Mouse (Mus musculus) MEL (cell line): Measurements from ENCODE around the gene Gorasp1.

Experiments
- BHLHE40 ChIP-seq: IDR thresholded peaks from 2 replicates; pipeline ENCODE4 v1.6.1; 2012; ENCODE audit warnings: low read depth, mild to moderate bottlenecking, inconsistent platforms, low read length, improper control_type of control experiment, borderline replicate concordance
- CHD2 ChIP-seq: IDR thresholded peaks from 2 replicates; pipeline ENCODE4 v1.6.1; 2011; ENCODE audit warnings: low read length, improper control_type of control experiment
- CTCF ChIP-seq, 3 experiments: IDR thresholded peaks in 2 of 3; conservative IDR thresholded peaks in 1 of 3; 2 replicates each; pipeline ENCODE4 v1.5.1; 2011 to 2012; ENCODE audit warnings: low read length in 3 of 3, low read depth in 2 of 3, mild to moderate bottlenecking in 2 of 3, improper control_type of control experiment in 1 of 3, inconsistent platforms in 1 of 3, mixed read lengths in 1 of 3, moderate library complexity in 1 of 3; ENCODE audit not compliant: control insufficient read depth in 1 of 3, insufficient read depth in 1 of 3, poor library complexity in 1 of 3, severe bottlenecking in 1 of 3
- EP300 ChIP-seq, 2 experiments: IDR thresholded peaks; 2 replicates each; pipeline ENCODE4 v1.6.1; 2011; ENCODE audit warnings: improper control_type of control experiment in 2 of 2, low read length in 2 of 2, low read depth in 1 of 2, mild to moderate bottlenecking in 1 of 2
- GATA1 ChIP-seq: IDR thresholded peaks from 2 replicates; pipeline ENCODE4 v1.6.1; 2011; ENCODE audit warnings: low read depth, low read length, improper control_type of control experiment
- KAT2A ChIP-seq: conservative IDR thresholded peaks from 2 replicates; pipeline ENCODE4 v1.6.1; 2012; ENCODE audit warnings: low read depth, low read length, improper control_type of control experiment, inconsistent platforms
- MXI1 ChIP-seq: IDR thresholded peaks from 2 replicates; pipeline ENCODE4 v1.6.1; 2011; ENCODE audit warnings: mild to moderate bottlenecking, low read depth, low read length, improper control_type of control experiment
- USF2 ChIP-seq, 2 experiments: IDR thresholded peaks; 2 replicates each; pipeline ENCODE4 v1.6.1; 2011 to 2012; ENCODE audit warnings: improper control_type of control experiment in 2 of 2, low read length in 2 of 2, borderline replicate concordance in 1 of 2, inconsistent platforms in 1 of 2, low read depth in 1 of 2, mild to moderate bottlenecking in 1 of 2; ENCODE audit not compliant: insufficient read depth in 1 of 2
- ZKSCAN1 ChIP-seq: IDR thresholded peaks from 2 replicates; pipeline ENCODE4 v1.6.1; 2012; ENCODE audit warnings: low read depth, mild to moderate bottlenecking, inconsistent platforms, low read length, improper control_type of control experiment, moderate library complexity

DNA sequence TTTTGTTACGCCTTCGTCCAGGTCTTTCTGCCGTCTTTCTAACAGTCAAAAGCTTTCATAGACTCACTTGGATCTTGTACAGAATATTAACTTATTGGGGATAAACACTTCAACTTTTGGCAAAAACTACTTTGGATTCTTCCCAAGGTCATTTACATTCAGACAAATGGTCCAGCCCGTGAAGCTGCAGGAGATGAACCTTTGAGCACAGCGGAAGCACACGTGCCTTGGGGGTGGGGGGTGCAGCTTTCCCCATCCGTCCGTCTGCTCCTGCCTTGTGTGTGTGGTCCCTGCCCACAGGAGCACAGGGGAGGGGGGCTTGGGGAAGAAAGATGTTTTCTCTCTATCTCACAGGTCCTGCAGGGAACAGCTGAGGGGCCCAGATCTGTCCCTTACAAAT lies 11.6 kb downstream of the Gorasp1 start:
- TF ChIP-seq ZKSCAN1 (no peak), BHLHE40 (no peak), CTCF (IDR thresholded peaks at IDR 0.05 in 2 of 3, conservative IDR thresholded peaks at IDR 0.05 in 1 of 3; ENCODE audit: control insufficient read depth in 1 of 3, insufficient read depth in 1 of 3, low read depth in 2 of 3, low read length in 3 of 3, poor library complexity in 1 of 3, severe bottlenecking in 1 of 3) (no peak), USF2 (IDR thresholded peaks at IDR 0.05; ENCODE audit: borderline replicate concordance in 1 of 2, insufficient read depth in 1 of 2, low read depth in 1 of 2, low read length in 2 of 2) (no peak), CHD2 (no peak), GATA1 (no peak), MXI1 (no peak), EP300 (IDR thresholded peaks at IDR 0.05; ENCODE audit: low read depth in 1 of 2, low read length in 2 of 2) (no peak), KAT2A (no peak)
